Mouse (Mus musculus) left cerebral cortex, postnatal 36 days (tissue): ENCODE data around the gene Reg4. TPM values are rescaled to one million over a fixed set of nuclear protein-coding genes. Genes with fewer than 3 reads are reported as not detected.

Experiments used
- DNase-seq, 2 experiments: peaks; one replicate each; pipeline ENCODE4 v3.0.0; 2021 to 2022; ENCODE audit warnings: low spot score in 2 of 2, mixed read lengths in 1 of 2
- intact Hi-C: fragments of 180-260 bp; cut with DNase I; formaldehyde crosslinking; loops from one replicate; pipeline ENCODE4 v1.15.1; 2025
- total RNA-seq, 2 experiments: library from RNA; stranded (reverse); gene quantifications; 2 replicates each; pipeline ENCODE4 v1.2.3; 2021

Gene Reg4
- total RNA-seq, 2 experiments from 2014 or later = not detected

GRCm38 (mm10) chr3:98227763-98228162 lies 5.8 kb downstream of the Reg4 start:
- DNase-seq = no peak
- intact Hi-C loops = loop anchor here (5.0 to 10.0 kb wide), 2 partner anchors 85 to 543 kb away; no protein-coding TSS in a partner anchor

- DNase-seq = no peak
- intact Hi-C loops = loop anchor here (5.0 to 10.0 kb wide), 3 partner anchors 47 to 545 kb away; no protein-coding TSS in a partner anchor
These were observed 8.0 kb downstream of the Reg4 start for GRCm38 (mm10) chr3:98229943-98230342.

GRCm38 (mm10) chr3:98233504-98233903 lies 11.5 kb downstream of the Reg4 start:
- no peak for DNase-seq
- intact Hi-C loops = loop anchor here (5.0 kb wide), 1 partner anchor 44 kb away; no protein-coding TSS in a partner anchor

- DNase-seq = no peak
- intact Hi-C loops = no loop called here
These were observed 14.3 kb downstream of the Reg4 start for GRCm38 (mm10) chr3:98236266-98236665.

GRCm38 (mm10) chr3:98237240-98237639 lies 15.3 kb downstream of the Reg4 start:
- intact Hi-C loops = no loop called here
- DNase-seq = no peak

- DNase-seq = no peak
- intact Hi-C loops = no loop called here
These were observed 16.2 kb downstream of the Reg4 start for GRCm38 (mm10) chr3:98238150-98238549.

- intact Hi-C loops = no loop called here
These were observed 20.1 kb downstream of the Reg4 start for GRCm38 (mm10) chr3:98242051-98242450.

GRCm38 (mm10) chr3:98242458-98243037 lies 20.6 kb downstream of the Reg4 start:
- intact Hi-C loops = no loop called here
- no peak for DNase-seq

More at GRCm38 (mm10) chr3:98242051-98242450, 20.1 kb downstream of the Reg4 start:
- DNase-seq = no peak

GRCm38 (mm10) chr3:98245892-98246291 lies 23.9 kb downstream of the Reg4 start:
- intact Hi-C loops = no loop called here
- DNase-seq = no peak

GRCm38 (mm10) chr3:98246985-98247751 lies 25.2 kb downstream of the Reg4 start:
- intact Hi-C loops = no loop called here
- DNase-seq = no peak

- DNase-seq = no peak
- intact Hi-C loops = no loop called here
These were observed 27.4 kb downstream of the Reg4 start for GRCm38 (mm10) chr3:98249378-98249777.

- no peak for DNase-seq
These were observed 28.0 kb downstream of the Reg4 start for GRCm38 (mm10) chr3:98249833-98250448.

GRCm38 (mm10) chr3:98254059-98254458 lies 32.1 kb downstream of the Reg4 start:
- intact Hi-C loops = no loop called here

More at GRCm38 (mm10) chr3:98249833-98250448, 28.0 kb downstream of the Reg4 start:
- intact Hi-C loops = no loop called here

GRCm38 (mm10) chr3:98254656-98255583 lies 33.0 kb downstream of the Reg4 start:
- no peak for DNase-seq
- intact Hi-C loops = no loop called here

More at GRCm38 (mm10) chr3:98254059-98254458, 32.1 kb downstream of the Reg4 start:
- DNase-seq = no peak

GRCm38 (mm10) chr3:98258723-98259122 lies 36.8 kb downstream of the Reg4 start:
- DNase-seq = no peak
- intact Hi-C loops = no loop called here

GRCm38 (mm10) chr3:98259271-98259751 lies 37.4 kb downstream of the Reg4 start:
- intact Hi-C loops = no loop called here
- DNase-seq = peak; percentile 50 to 74

- intact Hi-C loops = no loop called here
- DNase-seq = no peak
These were observed 38.6 kb downstream of the Reg4 start for GRCm38 (mm10) chr3:98260534-98260933.

GRCm38 (mm10) chr3:98261415-98261814 lies 39.5 kb downstream of the Reg4 start:
- intact Hi-C loops = no loop called here

GRCm38 (mm10) chr3:98262133-98262532 lies 40.2 kb downstream of the Reg4 start:
- intact Hi-C loops = no loop called here
- DNase-seq = no peak

More at GRCm38 (mm10) chr3:98261415-98261814, 39.5 kb downstream of the Reg4 start:
- DNase-seq = no peak
